Mouse (Mus musculus) olfactory bulb, adult 2 months (tissue): ENCODE measurements at regions not wholly inside any gene's neighbourhood (a gene's known extent, or its start where the extent isn't known, plus 50 kb on each side); places are given as distances from the start of the nearest gene placed in this dataset.

Source experiments
- CTCF ChIP-seq: fragments of 200-500 bp; IDR thresholded peaks from 2 replicates; pipeline ENCODE4 v1.5.1; 2012; ENCODE audit warnings: low read depth, mild to moderate bottlenecking, low read length, moderate library complexity; ENCODE audit not compliant: insufficient read depth
- POLR2A ChIP-seq: fragments of 200-500 bp; IDR thresholded peaks from 2 replicates; pipeline ENCODE4 v1.6.1; 2012; ENCODE audit warnings: mild to moderate bottlenecking, low read depth, low read length, moderate library complexity; ENCODE audit not compliant: insufficient read depth

DNA sequence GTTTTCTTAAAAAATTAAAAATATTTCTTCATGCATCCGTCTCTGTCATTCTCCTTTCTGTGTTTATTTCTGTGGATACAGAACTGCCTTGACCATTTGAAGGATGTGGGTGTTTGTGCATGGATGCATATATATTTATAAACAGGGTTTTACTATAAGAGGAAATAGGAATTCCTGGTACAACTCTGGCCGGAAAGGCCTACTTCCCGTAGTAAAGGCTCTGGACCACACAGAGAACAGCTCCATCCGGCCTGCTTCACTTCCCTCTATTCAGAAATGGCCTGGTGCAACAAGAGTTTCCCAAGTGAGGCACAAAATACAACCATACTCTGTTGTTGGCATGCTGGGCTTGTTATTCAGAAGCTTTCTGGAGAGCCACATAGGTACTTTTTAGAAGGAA is 182.1 kb upstream of the Hhip start:
- TF ChIP-seq POLR2A = no peak
- TF ChIP-seq CTCF = no peak
